In the genomic region with DNA sequence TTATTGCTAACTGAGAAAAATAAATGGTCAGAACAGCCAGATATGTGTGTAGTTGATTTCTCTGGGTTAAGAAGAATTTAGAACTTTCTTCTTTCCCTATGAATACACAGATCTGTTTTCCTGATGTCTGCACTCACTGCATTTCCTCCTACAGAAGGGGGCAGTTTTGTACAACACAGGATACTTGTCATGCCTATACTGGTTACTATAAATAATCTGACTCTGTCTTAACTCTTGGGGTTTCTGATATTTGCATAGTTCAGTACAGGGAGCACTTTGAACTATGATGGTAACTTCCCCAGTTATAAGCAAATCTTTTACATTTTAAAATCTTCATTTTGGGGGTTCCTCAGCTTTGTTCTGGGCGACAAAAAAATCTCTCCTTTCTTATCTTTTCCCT, we compare ENCODE assay signal across 23 mouse cellular contexts.
DNase-seq lines count a peak whose midpoint lies in the region; ATAC-seq and TF ChIP-seq lines count a peak whose summit lies in the region.
"Had no signal": no experiment of that assay in that cellular context is flagged by ENCODE, and none has a peak within 500 bp of the region (broad histone marks: within the 10 kb centered on the region; RNA-seq: fewer than 3 reads in every experiment).

No protein-coding gene starts in this region.

- H3K79me2 ChIP-seq in CH12.LX (replicated peaks; ENCODE audit: control insufficient read depth, extremely low read depth, insufficient read depth, poor library complexity, severe bottlenecking) = no peaks in the 10 kb centered on the region

- peak in 1 of 2 experiments; percentile 22; a peak in 1 of 4 replicates for TF ChIP-seq CTCF in CH12.LX (conservative IDR thresholded peaks at IDR 0.05 in 1 of 2, IDR thresholded peaks at IDR 0.05 in 1 of 2; ENCODE audit: low read depth in 2 of 2, low read length in 2 of 2)
- TF ChIP-seq CTCF in brain, embryonic 14.5 days (IDR thresholded peaks at IDR 0.05; ENCODE audit: borderline replicate concordance, extremely low read depth, insufficient read depth, insufficient read length) = no peak
- 0 out of 2 replicates have a peak, but pooled peaks have one; percentile 19 for TF ChIP-seq CTCF in hindbrain, postnatal 0 days (IDR thresholded peaks at IDR 0.05; ENCODE audit: low read depth)

- H3K9ac ChIP-seq in CH12.LX (ENCODE audit: insufficient read depth, low read depth) = no peak overlapping the region
- H3K9ac ChIP-seq in hindbrain, postnatal 0 days (replicated peaks; ENCODE audit: low read length) = no peak overlapping the region
- H3K9ac ChIP-seq: embryonic facial prominence, embryonic 13.5 days; limb, embryonic 13.5 days; liver, embryonic 13.5 days; lung, embryonic 14.5 days had no signal

- ATAC-seq in hindbrain, postnatal 0 days = no peak
- ATAC-seq in megakaryocyte progenitor cell, adult 5-6 weeks (replicated peaks; ENCODE audit: poor library complexity) = no peak

- no peak overlapping the region for H3K27ac ChIP-seq in CH12.LX (ENCODE audit: insufficient read depth, low read depth)
- H3K27ac ChIP-seq in hindbrain, embryonic 10.5 days = peak overlapping the region; percentile 73
- H3K27ac ChIP-seq in hindbrain, postnatal 0 days = peak overlapping the region; percentile 71
- H3K27ac ChIP-seq: embryonic facial prominence, embryonic 13.5 days; heart, adult 2 months; limb, embryonic 13.5 days; liver, embryonic 13.5 days; macrophage had no signal

- no peaks in the 10 kb centered on the region for H3K9me3 ChIP-seq in CH12.LX (replicated peaks; ENCODE audit: low read length)
- no peaks in the 10 kb centered on the region for H3K9me3 ChIP-seq in hindbrain, embryonic 10.5 days
- H3K9me3 ChIP-seq in hindbrain, postnatal 0 days (ENCODE audit: low read length) = no peaks in the 10 kb centered on the region
- H3K9me3 ChIP-seq: embryonic facial prominence, embryonic 13.5 days; limb, embryonic 13.5 days; liver, embryonic 13.5 days had no signal

- H3K4me3 ChIP-seq in CH12.LX (replicated peaks in 1 of 3; ENCODE audit: low read depth in 2 of 3, low read length in 2 of 3, poor library complexity in 1 of 3) = no peak overlapping the region
- H3K4me3 ChIP-seq in hindbrain, embryonic 10.5 days = no peak overlapping the region
- H3K4me3 ChIP-seq in hindbrain, postnatal 0 days (ENCODE audit: low read length) = no peak overlapping the region
- H3K4me3 ChIP-seq: embryonic facial prominence, embryonic 13.5 days; heart, adult 2 months; limb, embryonic 13.5 days; liver, embryonic 13.5 days had no signal

- peaks cover 0 to 16% of the 10 kb centered on the region in 2 experiments; a peak in 2 of 4 replicates for H3K4me1 ChIP-seq in CH12.LX (ENCODE audit: control insufficient read depth in 1 of 2, insufficient read depth in 2 of 2)
- H3K4me1 ChIP-seq in hindbrain, embryonic 10.5 days (replicated peaks) = peaks cover 9% of the 10 kb centered on the region; the same call in 1 of the 2 replicates
- H3K4me1 ChIP-seq in hindbrain, postnatal 0 days (ENCODE audit: insufficient read depth, low read length) = no peaks in the 10 kb centered on the region
- H3K4me1 ChIP-seq: embryonic facial prominence, embryonic 13.5 days; limb, embryonic 13.5 days; liver, embryonic 13.5 days had no signal

- dilution Hi-C loops in CH12.LX (cut with MboI; ENCODE audit: extremely low pct_ligation_motif_present, extremely low pct_unique_long_range_greater_than_20kb, low sequenced_read_pairs) = no loop called here

- peak; percentile 41 for TF ChIP-seq RAD21 in CH12.LX (IDR thresholded peaks at IDR 0.05; ENCODE audit: low read depth, low read length)

- H3K4me2 ChIP-seq in CH12.LX (ENCODE audit: insufficient read depth, low read depth, poor library complexity, severe bottlenecking) = no peak overlapping the region
- no peak overlapping the region for H3K4me2 ChIP-seq in hindbrain, postnatal 0 days (ENCODE audit: low read depth, low read length)
- H3K4me2 ChIP-seq: embryonic facial prominence, embryonic 13.5 days; limb, embryonic 13.5 days; liver, embryonic 13.5 days; lung, embryonic 14.5 days had no signal

- DNase-seq in CH12.LX (ENCODE audit: extremely low read depth) = peak; percentile 52
- peak; percentile 56 for DNase-seq in brain, embryonic 14.5 days (ENCODE audit: low read depth)
- no peak for DNase-seq in hindbrain, embryonic 10.5 days (ENCODE audit: low spot score)
- DNase-seq in hindbrain, postnatal 0 days (ENCODE audit: low spot score) = no peak
- no peak for DNase-seq in layer of hippocampus, postnatal 36 days
- no peak for DNase-seq in spleen, postnatal 10 days (ENCODE audit: low spot score in 2 of 2)
- no peak for DNase-seq in lung, postnatal 25 days (ENCODE audit: low spot score)
- DNase-seq: adrenal gland, adult 8-10 months; B cell, adult 2 months; cerebellum, adult 11 months; cerebellum, postnatal 14 days; gastrocnemius, postnatal 25 days; heart, adult 2 months; kidney, adult 9 months; kidney, postnatal 4 days; layer of hippocampus, adult 9-11 months; liver, embryonic 13.5 days; lung, embryonic 14.5 days; thymus, postnatal 25 days had no signal

- H3K27me3 ChIP-seq in CH12.LX (replicated peaks) = no peaks in the 10 kb centered on the region
- no peaks in the 10 kb centered on the region for H3K27me3 ChIP-seq in hindbrain, embryonic 10.5 days (ENCODE audit: insufficient read depth, poor library complexity, severe bottlenecking)
- no peaks in the 10 kb centered on the region for H3K27me3 ChIP-seq in hindbrain, postnatal 0 days (ENCODE audit: insufficient read depth, low read length)
- H3K27me3 ChIP-seq: embryonic facial prominence, embryonic 13.5 days; limb, embryonic 13.5 days; liver, embryonic 13.5 days had no signal

- TF ChIP-seq POLR2A in CH12.LX (IDR thresholded peaks at IDR 0.05; ENCODE audit: low read depth, low read length) = no peak
- no peak for TF ChIP-seq POLR2A in brain, embryonic 14.5 days (IDR thresholded peaks at IDR 0.05; ENCODE audit: borderline replicate concordance, extremely low read depth, insufficient read depth, insufficient read length, poor library complexity, severe bottlenecking)

- WGBS in hindbrain, embryonic 10.5 days = 77% methylated on average over 1 of the region's 1 CpGs
- WGBS in hindbrain, postnatal 0 days = 76% methylated on average over 1 of the region's 1 CpGs

- in situ Hi-C loops in CH12.LX (cut with MboI; ENCODE audit: low pct_ligation_motif_present, low pct_unique_long_range_greater_than_20kb, low sequenced_read_pairs) = no loop called here

- H3K36me3 ChIP-seq in CH12.LX (replicated peaks in 1 of 2; ENCODE audit: control insufficient read depth in 1 of 2, insufficient read depth in 1 of 2, low read length in 1 of 2) = no peaks in the 10 kb centered on the region
- no peaks in the 10 kb centered on the region for H3K36me3 ChIP-seq in hindbrain, embryonic 10.5 days
- no peaks in the 10 kb centered on the region for H3K36me3 ChIP-seq in hindbrain, postnatal 0 days (ENCODE audit: insufficient read depth, low read length)
- H3K36me3 ChIP-seq: embryonic facial prominence, embryonic 13.5 days; limb, embryonic 13.5 days; liver, embryonic 13.5 days had no signal

- no peak for TF ChIP-seq EP300 in CH12.LX (IDR thresholded peaks at IDR 0.05; ENCODE audit: low read length)

TF ChIP-seq in CH12.LX, 34 proteins besides CTCF, POLR2A, EP300 and RAD21:
- TF ChIP-seq USF2 (conservative IDR thresholded peaks at IDR 0.05; ENCODE audit: low read depth, low read length) (no peak), SMC3 (IDR thresholded peaks at IDR 0.05; ENCODE audit: low read depth, low read length) (0 out of 2 replicates have a peak, but pooled peaks have one; percentile 9), TBP (conservative IDR thresholded peaks at IDR 0.05; ENCODE audit: low read depth, low read length) (no peak), NRF1 (IDR thresholded peaks at IDR 0.05; ENCODE audit: low read depth, low read length) (no peak), NELFE (IDR thresholded peaks at IDR 0.05; ENCODE audit: low read depth, low read length) (no peak), RCOR1 (conservative IDR thresholded peaks at IDR 0.05; ENCODE audit: low read depth, low read length) (no peak), MEF2A (IDR thresholded peaks at IDR 0.05; ENCODE audit: borderline replicate concordance, low read depth, low read length) (peak; percentile 66), ZKSCAN1 (IDR thresholded peaks at IDR 0.05; ENCODE audit: borderline replicate concordance, low read depth, low read length) (no peak)

Comparison
In these comparisons a context has a peak if more than half of its experiments do, and no peak if none do; other contexts are left out.
1. DNase-seq: peak in CH12.LX (single experiment) and brain, embryonic 14.5 days (single experiment); none in hindbrain, embryonic 10.5 days (single experiment), hindbrain, postnatal 0 days (single experiment), layer of hippocampus, postnatal 36 days (0 of 2), spleen, postnatal 10 days (0 of 2) and lung, postnatal 25 days (single experiment).